Mouse (Mus musculus) ovary, adult 2 months (tissue): ENCODE measurements around the gene Gk. TPM values are rescaled to one million over a fixed set of nuclear protein-coding genes. Genes with fewer than 3 reads are reported as not detected.

Source experiments
- polyA plus RNA-seq: library from polyadenylated mRNA; depleted of rRNA; stranded (reverse); fragments of >200 nt; gene quantifications from 2 replicates; pipeline ENCODE4 v1.2.3, GENCODE M21; 2012; rRNA removed

The Gk gene
- polyA plus RNA-seq: 0.36 and 0.78 TPM in 2 replicates

DNA sequence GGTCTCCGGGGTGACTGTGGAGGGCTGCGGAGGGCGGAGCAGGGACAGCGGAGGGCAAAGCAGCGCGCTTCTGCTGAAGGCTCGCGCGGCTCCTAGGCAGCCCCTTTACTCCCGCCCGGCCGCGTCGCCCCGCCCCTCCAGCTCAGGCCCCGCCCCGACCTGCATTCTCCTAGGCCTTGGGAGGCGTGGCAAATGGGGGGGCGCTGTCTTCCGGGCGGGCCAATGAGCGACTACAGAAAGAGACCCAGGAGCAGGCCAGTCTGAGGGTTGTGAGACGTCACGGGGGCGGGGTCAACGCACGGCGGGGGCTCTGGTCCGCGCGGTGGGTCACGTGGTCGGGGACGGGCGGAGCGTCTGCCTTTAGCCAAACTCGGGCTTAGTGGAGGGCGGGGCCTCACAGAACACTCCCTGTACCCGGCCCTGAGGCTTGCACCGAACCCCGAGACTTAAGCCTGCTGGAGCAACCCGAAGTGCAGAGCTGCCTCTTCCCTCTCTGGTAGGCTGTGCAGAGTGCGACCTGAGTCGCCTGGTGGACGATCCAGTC lies at the start of gene Gk:
Gene Gk (minus strand): TSS at position 276 of the 544 bp plus-strand sequence.

Other genes starting within 250 kb of the Gk start
- gene Tab3, start 202.8 kb downstream of the Gk start, polyA plus RNA-seq: 5.4 and 9.3 TPM in 2 replicates
- gene 5430427O19Rik, start 93.5 kb upstream of the Gk start, polyA plus RNA-seq: 0.03 TPM in 1 of 2 replicates, not detected in the other